Mouse (Mus musculus): ENCODE results near the gene Nxph4.
A peak's percentile ranks its signal among the peaks of the same experiment; 100 is the strongest.

Gene Nxph4

GRCm38 (mm10) chr10:127514764-127515163, 19.6 kb downstream of the Nxph4 start, which contains the start of gene Ndufa4l2:
Gene Ndufa4l2, plus strand, starts transcription at chr10:127514967.
- DNase-seq, result peak; percentile 63 to 71

- DNase-seq, result no peak
These were observed 20.2 kb downstream of the Nxph4 start for GRCm38 (mm10) chr10:127514111-127514698.

GRCm38 (mm10) chr10:127513501-127514091, 20.8 kb downstream of the Nxph4 start:
- DNase-seq, result no peak

- peak; percentile 96 to 97 for DNase-seq
These were observed 21.5 kb downstream of the Nxph4 start for GRCm38 (mm10) chr10:127512813-127513212.

- DNase-seq, result no peak
These were observed 22.1 kb downstream of the Nxph4 start for GRCm38 (mm10) chr10:127512307-127512666.

GRCm38 (mm10) chr10:127511634-127512306, 22.6 kb downstream of the Nxph4 start:
- peak; percentile 50 to 61 for DNase-seq

GRCm38 (mm10) chr10:127510895-127511617, 23.3 kb downstream of the Nxph4 start:
- DNase-seq, result peak in 1 of 2 experiments; percentile 4

GRCm38 (mm10) chr10:127509837-127510701, 24.3 kb downstream of the Nxph4 start:
- DNase-seq, result peak; percentile 16 to 39

- DNase-seq, result peak; percentile 95
These were observed 25.1 kb downstream of the Nxph4 start for GRCm38 (mm10) chr10:127509051-127509836.

- peak; percentile 90 to 92 for DNase-seq
These were observed 26.1 kb downstream of the Nxph4 start for GRCm38 (mm10) chr10:127508239-127508638.

GRCm38 (mm10) chr10:127500894-127501893, 33.2 kb downstream of the Nxph4 start, which contains the start of gene Stac3:
Gene Stac3, plus strand, starts transcription at chr10:127501686.
- DNase-seq, result no peak

- no peak for DNase-seq
These were observed 34.3 kb downstream of the Nxph4 start for GRCm38 (mm10) chr10:127500042-127500441.

- no peak for DNase-seq
These were observed 34.8 kb downstream of the Nxph4 start for GRCm38 (mm10) chr10:127499516-127499915.

- DNase-seq, result no peak
These were observed 38.2 kb downstream of the Nxph4 start for GRCm38 (mm10) chr10:127496156-127496555.

- DNase-seq, result no peak
These were observed 42.2 kb downstream of the Nxph4 start for GRCm38 (mm10) chr10:127492118-127492517.

GRCm38 (mm10) chr10:127491128-127491512, 43.2 kb downstream of the Nxph4 start:
- DNase-seq, result no peak

GRCm38 (mm10) chr10:127490160-127491127, 43.9 kb downstream of the Nxph4 start:
- no peak for DNase-seq

GRCm38 (mm10) chr10:127488856-127489255, 45.5 kb downstream of the Nxph4 start:
- no peak for DNase-seq

- DNase-seq, result no peak
These were observed 49.1 kb downstream of the Nxph4 start for GRCm38 (mm10) chr10:127485235-127485634.

Measured in kidney, postnatal 4 days (tissue).